Mouse (Mus musculus): Measurements from ENCODE around the gene Mtus2. TPM values are rescaled to one million over a fixed set of nuclear protein-coding genes. Genes with fewer than 3 reads are reported as not detected.

Mtus2 gene
- total and polyA plus RNA-seq, 3 experiments: 0.08 TPM; not detected in 2

- H3K36me3 ChIP-seq (ENCODE audit: control insufficient read depth in 1 of 2, insufficient read depth in 2 of 2, low read length in 2 of 2): no peaks in the 10 kb centered on the region
- H3K27me3 ChIP-seq (ENCODE audit: control insufficient read depth in 1 of 2, insufficient read depth in 2 of 2, low read length in 2 of 2): no peaks in the 10 kb centered on the region
- DNase-seq (ENCODE audit: low read depth, low spot score): peak; percentile 28
- TF ChIP-seq ZMIZ1 (IDR thresholded peaks at IDR 0.05; ENCODE audit: low read depth, low read length) (no peak), CTCF (IDR thresholded peaks at IDR 0.05 in 2 of 3, conservative IDR thresholded peaks at IDR 0.05 in 1 of 3; ENCODE audit: control insufficient read depth in 1 of 3, insufficient read depth in 1 of 3, low read depth in 2 of 3, low read length in 3 of 3, poor library complexity in 1 of 3, severe bottlenecking in 1 of 3) (peak; percentile 53 to 71 (median 64)), TAL1 (IDR thresholded peaks at IDR 0.05; ENCODE audit: low read length) (no peak), SMC3 (IDR thresholded peaks at IDR 0.05; ENCODE audit: low read depth, low read length) (0 out of 2 replicates have a peak, but pooled peaks have one; percentile 28), MAZ (IDR thresholded peaks at IDR 0.05; ENCODE audit: low read depth, low read length) (no peak)
- H3K4me1 ChIP-seq (ENCODE audit: control insufficient read depth in 1 of 2, insufficient read depth in 2 of 2, low read length in 2 of 2): no peaks in the 10 kb centered on the region
- H3K4me3 ChIP-seq (ENCODE audit: control insufficient read depth in 1 of 2, insufficient read depth in 1 of 2, low read depth in 2 of 2, low read length in 2 of 2): no peak overlapping the region
- no peak overlapping the region for H3K27ac ChIP-seq (ENCODE audit: control insufficient read depth, low read depth, low read length)
- H3K9me3 ChIP-seq (replicated peaks; ENCODE audit: insufficient read depth, low read length): no peaks in the 10 kb centered on the region
- no peaks in the 10 kb centered on the region for H3K79me2 ChIP-seq (ENCODE audit: control insufficient read depth, insufficient read depth, low read length, poor library complexity)
- no peak overlapping the region for H3K9ac ChIP-seq (ENCODE audit: control insufficient read depth, low read depth, low read length, poor library complexity, severe bottlenecking)
Measured at GRCm38 (mm10) chr5:147925935-147926604, 31.1 kb upstream of the Mtus2 start.

DNA sequence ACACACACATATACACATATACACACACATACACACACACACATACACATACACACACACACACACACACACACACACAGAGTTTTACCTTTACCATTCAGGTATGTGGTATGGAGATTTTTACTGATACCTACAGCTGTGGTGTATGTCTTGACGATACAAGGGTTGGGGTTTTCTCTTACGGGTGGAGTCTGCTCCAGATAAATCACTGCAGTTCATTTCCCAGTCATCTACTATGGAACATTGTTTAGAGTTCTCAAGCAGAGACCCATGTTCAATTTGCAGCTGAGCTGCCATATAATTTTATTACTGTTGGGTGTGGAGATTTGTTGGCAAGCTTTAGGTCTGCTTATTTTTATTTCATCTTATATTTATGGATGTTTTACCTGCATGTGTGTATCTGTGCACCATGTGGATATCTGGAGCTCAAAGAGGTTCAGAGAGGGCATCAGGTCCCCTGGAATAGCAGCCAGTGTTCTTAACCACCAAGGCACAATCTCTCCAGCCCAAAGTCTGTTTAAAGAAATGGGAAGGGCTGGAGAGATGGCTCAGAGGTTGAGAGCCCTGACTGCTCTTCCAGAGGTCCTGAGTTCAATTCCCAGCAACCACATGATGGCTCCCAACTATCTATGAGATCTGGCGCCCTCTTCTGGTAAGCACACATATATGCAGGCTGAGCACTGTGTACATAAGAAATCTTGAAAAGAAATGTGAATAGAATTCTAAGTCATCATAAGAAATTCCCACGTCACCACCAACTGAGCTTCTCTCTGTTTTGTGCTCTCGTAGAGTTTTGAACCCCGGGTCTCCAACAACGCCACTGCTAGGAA, 28.2 kb upstream of the Mtus2 start:
- H3K4me1 ChIP-seq (ENCODE audit: control insufficient read depth in 1 of 2, insufficient read depth in 2 of 2, low read length in 2 of 2): no peaks in the 10 kb centered on the region
- TF ChIP-seq MAZ (IDR thresholded peaks at IDR 0.05; ENCODE audit: low read depth, low read length): no peak
- TF ChIP-seq ZMIZ1 (IDR thresholded peaks at IDR 0.05; ENCODE audit: low read depth, low read length): no peak
- TF ChIP-seq SMC3 (IDR thresholded peaks at IDR 0.05; ENCODE audit: low read depth, low read length): peak; percentile 42
- no peak for TF ChIP-seq TBP (IDR thresholded peaks at IDR 0.05; ENCODE audit: low read depth, low read length)
- peak; percentile 36 to 57 (median 53) for TF ChIP-seq CTCF (IDR thresholded peaks at IDR 0.05 in 2 of 3, conservative IDR thresholded peaks at IDR 0.05 in 1 of 3; ENCODE audit: control insufficient read depth in 1 of 3, insufficient read depth in 1 of 3, low read depth in 2 of 3, low read length in 3 of 3, poor library complexity in 1 of 3, severe bottlenecking in 1 of 3)
- no peak for TF ChIP-seq MYC (IDR thresholded peaks at IDR 0.05; ENCODE audit: low read depth, low read length)
- TF ChIP-seq MAFK (IDR thresholded peaks at IDR 0.05; ENCODE audit: borderline replicate concordance, low read depth, low read length): no peak
- no peak for TF ChIP-seq NELFE (IDR thresholded peaks at IDR 0.05; ENCODE audit: low read depth, low read length)
- TF ChIP-seq KAT2A (conservative IDR thresholded peaks at IDR 0.05; ENCODE audit: low read depth, low read length): no peak
- TF ChIP-seq ZC3H11A (IDR thresholded peaks at IDR 0.05; ENCODE audit: low read depth, low read length): peak; percentile 27; the same call in 1 of the 2 replicates
- no peak for TF ChIP-seq CHD2 (IDR thresholded peaks at IDR 0.05; ENCODE audit: low read length)
- TF ChIP-seq RAD21 (IDR thresholded peaks at IDR 0.05; ENCODE audit: low read depth, low read length): peak; percentile 34
- no peak for TF ChIP-seq UBTF (IDR thresholded peaks at IDR 0.05; ENCODE audit: borderline replicate concordance, insufficient read depth, low read depth, low read length)
- TF ChIP-seq POLR2AphosphoS5 (IDR thresholded peaks at IDR 0.05; ENCODE audit: borderline replicate concordance, low read depth, low read length): no peak
- no peaks in the 10 kb centered on the region for H3K36me3 ChIP-seq (ENCODE audit: control insufficient read depth in 1 of 2, insufficient read depth in 2 of 2, low read length in 2 of 2)
- no peak overlapping the region for H3K27ac ChIP-seq (ENCODE audit: control insufficient read depth, low read depth, low read length)
- H3K27me3 ChIP-seq (ENCODE audit: control insufficient read depth in 1 of 2, insufficient read depth in 2 of 2, low read length in 2 of 2): no peaks in the 10 kb centered on the region
- H3K79me2 ChIP-seq (ENCODE audit: control insufficient read depth, insufficient read depth, low read length, poor library complexity): no peaks in the 10 kb centered on the region
- H3K4me3 ChIP-seq (ENCODE audit: control insufficient read depth in 1 of 2, insufficient read depth in 1 of 2, low read depth in 2 of 2, low read length in 2 of 2): no peak overlapping the region
- no peak overlapping the region for H3K9ac ChIP-seq (ENCODE audit: control insufficient read depth, low read depth, low read length, poor library complexity, severe bottlenecking)
- no peaks in the 10 kb centered on the region for H3K9me3 ChIP-seq (replicated peaks; ENCODE audit: insufficient read depth, low read length)
- DNase-seq (ENCODE audit: low read depth, low spot score): peak; percentile 27
